Mouse (Mus musculus) erythroblast, embryonic 14.5 days (primary cell): ENCODE measurements at regions not wholly inside any gene's neighbourhood (a gene's known extent, or its start where the extent isn't known, plus 50 kb on each side); places are given as distances from the start of the nearest gene placed in this dataset.

Source experiments
- GATA1 ChIP-seq: IDR thresholded peaks from 2 replicates; pipeline ENCODE4 v1.6.1; 2012; ENCODE audit warnings: low read length, inconsistent platforms, mixed read lengths
- TAL1 ChIP-seq: IDR thresholded peaks from 3 replicates; pipeline ENCODE4 v1.6.1; 2012; ENCODE audit warnings: low read length, inconsistent platforms, mixed read lengths

- TF ChIP-seq GATA1 (no peak), TAL1 (no peak)
Observed at GRCm38 (mm10) chr12:107690061-107690460, 201.6 kb downstream of the 3110018I06Rik start.
